Mouse (Mus musculus) olfactory bulb, adult 2 months (tissue): ENCODE measurements around the gene Npy.

Experiments
- CTCF ChIP-seq: fragments of 200-500 bp; IDR thresholded peaks from 2 replicates; pipeline ENCODE4 v1.5.1; 2012; ENCODE audit warnings: low read depth, mild to moderate bottlenecking, low read length, moderate library complexity; ENCODE audit not compliant: insufficient read depth
- POLR2A ChIP-seq: fragments of 200-500 bp; IDR thresholded peaks from 2 replicates; pipeline ENCODE4 v1.6.1; 2012; ENCODE audit warnings: mild to moderate bottlenecking, low read depth, low read length, moderate library complexity; ENCODE audit not compliant: insufficient read depth

- no peak for TF ChIP-seq CTCF
- TF ChIP-seq POLR2A: no peak
Observed at GRCm38 (mm10) chr6:49817183-49817582, 5.3 kb upstream of the Npy start.
